In genomic region chr2:181592231-181593041, GRCm38 (mm10) we compare ENCODE assay signal across 8 mouse cellular contexts. TPM values are rescaled to one million over a fixed set of nuclear protein-coding genes. Genes with fewer than 3 reads are reported as not detected.
DNase-seq lines count a peak whose midpoint lies in the region; ATAC-seq lines count a peak whose summit lies in the region.

TSS of gene Zfp512b (minus strand) at chr2:181592803.

- under 1% methylated on average over 97 of the region's 97 CpGs for WGBS in hindbrain, embryonic 10.5 days

- peaks cover 33% of the 10 kb centered on the region for H3K4me1 ChIP-seq in hindbrain, embryonic 10.5 days (replicated peaks)

- no peaks in the 10 kb centered on the region for H3K27me3 ChIP-seq in hindbrain, embryonic 10.5 days (ENCODE audit: insufficient read depth, poor library complexity, severe bottlenecking)

- peak; percentile 44 for ATAC-seq in frontal cortex, adult (ENCODE audit: low TSS enrichment)

- H3K27ac ChIP-seq in hindbrain, embryonic 10.5 days, result peak within 1 kb of the TSS; percentile 96

- peaks cover 50% of the 10 kb centered on the region for H3K36me3 ChIP-seq in hindbrain, embryonic 10.5 days

- peak within 1 kb of the TSS; percentile 88 for H3K4me3 ChIP-seq in hindbrain, embryonic 10.5 days

- peak; percentile 81 for DNase-seq in MN1 (ENCODE audit: low spot score)
- DNase-seq in cerebellum, adult 18-20 months, result peak; percentile 79 to 88
- DNase-seq in hindbrain, embryonic 10.5 days (ENCODE audit: low spot score), result peak; percentile 81
- DNase-seq in layer of hippocampus, postnatal 10 days (ENCODE audit: low spot score in 2 of 2), result peak; percentile 74 to 85
- DNase-seq in lung, postnatal 10 days, result peak; percentile 80
- peak; percentile 67 for DNase-seq in ovary, postnatal 14 days (ENCODE audit: low spot score)
- peak; percentile 61 for DNase-seq in urinary bladder, postnatal 25 days (ENCODE audit: low spot score)

- H3K9me3 ChIP-seq in hindbrain, embryonic 10.5 days, result no peaks in the 10 kb centered on the region

RNA-seq across cellular contexts. Expression of gene Zfp512b, which starts in this region (rescaled TPM):
- polyA plus RNA-seq in hindbrain, embryonic 10.5 days (2016; fragmentation: Nextera tagmentation; extraction: Ambion mirVana), result 36.9 and 45.4 TPM in 2 replicates
- 100 to 1,000 TPM; 134 to 158 TPM for total RNA-seq in layer of hippocampus, postnatal 10 days (2021)

Comparison
In these comparisons a context has a peak if more than half of its experiments do, and no peak if none do; other contexts are left out.
1. Peak in every context shown above with its lines: DNase-seq, ATAC-seq, H3K4me3 ChIP-seq and H3K27ac ChIP-seq.